Mouse (Mus musculus): ENCODE data around the gene Ces2f. TPM values are rescaled to one million over a fixed set of nuclear protein-coding genes. Genes with fewer than 3 reads are reported as not detected.

Gene Ces2f
- polyA plus RNA-seq, 1 experiment from 2014 or later: not detected

- 59% methylated on average over 5 of the region's 5 CpGs for WGBS
- no peaks in the 10 kb centered on the region for H3K9me3 ChIP-seq (ENCODE audit: control insufficient read depth, low read length)
- DNase-seq (ENCODE audit: low spot score) (peak; percentile 32), ATAC-seq (replicated peaks; ENCODE audit: low FRiP score) (no peak)
- no peaks in the 10 kb centered on the region for H3K4me1 ChIP-seq (replicated peaks; ENCODE audit: control insufficient read depth, insufficient read depth, low read length)
- H3K27me3 ChIP-seq (replicated peaks; ENCODE audit: control insufficient read depth, insufficient read depth, low read length): no peaks in the 10 kb centered on the region
- peak within 1 kb of the TSS; percentile 52 for H3K27ac ChIP-seq (ENCODE audit: low read depth, low read length)
- peak within 1 kb of the TSS; percentile 32 for H3K4me2 ChIP-seq
- no peaks in the 10 kb centered on the region for H3K36me3 ChIP-seq (ENCODE audit: control insufficient read depth, insufficient read depth, low read length)
- H3K9ac ChIP-seq (ENCODE audit: low read depth, low read length): no peak within 1 kb of the TSS
- H3K4me3 ChIP-seq (ENCODE audit: low read depth, low read length): peak within 1 kb of the TSS; percentile 30; the same call in 1 of the 2 replicates
Observed at GRCm38 (mm10) chr8:104961537-104961961, 14.4 kb downstream of the Ces2f start, which contains the start of gene Ces2g. Ces2g (plus strand) TSS chr8:104961718.

DNA sequence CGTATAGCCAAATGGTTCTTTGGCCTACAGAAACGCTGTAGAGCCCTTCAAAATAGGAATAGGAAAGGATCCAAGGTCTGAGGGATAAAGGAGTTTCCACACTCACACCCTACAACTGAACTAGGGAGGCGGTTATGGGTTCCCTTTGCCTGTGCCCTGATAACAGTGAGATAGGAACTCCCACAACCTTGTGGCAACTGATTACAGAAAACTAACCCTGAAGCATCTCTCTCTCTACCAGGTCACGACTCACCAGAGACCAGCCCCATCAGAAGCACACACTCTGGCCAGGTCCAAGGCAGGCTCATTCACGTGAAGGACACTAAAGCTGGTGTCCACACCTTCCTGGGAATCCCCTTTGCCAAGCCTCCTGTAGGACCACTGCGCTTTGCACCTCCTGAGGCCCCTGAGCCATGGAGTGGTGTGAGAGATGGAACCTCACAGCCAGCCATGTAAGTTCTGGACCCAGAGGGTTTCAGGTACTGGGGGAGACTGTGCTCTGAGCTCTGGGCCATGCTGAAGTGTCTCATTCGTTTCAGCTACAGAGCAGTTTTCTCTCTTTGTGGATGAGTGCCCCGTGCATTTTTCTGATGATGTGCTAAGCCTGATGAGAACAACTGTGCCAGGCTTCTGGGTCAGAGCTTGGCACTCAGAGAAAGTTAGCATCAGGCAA, 15.2 kb downstream of the Ces2f start:
- H3K4me2 ChIP-seq: peak overlapping the region; percentile 32
- no peaks in the 10 kb centered on the region for H3K27me3 ChIP-seq (replicated peaks; ENCODE audit: control insufficient read depth, insufficient read depth, low read length)
- peak overlapping the region; percentile 30; the same call in 1 of the 2 replicates for H3K4me3 ChIP-seq (ENCODE audit: low read depth, low read length)
- WGBS: 63% methylated on average over 8 of the region's 8 CpGs
- H3K4me1 ChIP-seq (replicated peaks; ENCODE audit: control insufficient read depth, insufficient read depth, low read length): no peaks in the 10 kb centered on the region
- no peak overlapping the region for H3K9ac ChIP-seq (ENCODE audit: low read depth, low read length)
- DNase-seq (ENCODE audit: low spot score) (no peak), ATAC-seq (replicated peaks; ENCODE audit: low FRiP score) (peak; percentile 94)
- H3K27ac ChIP-seq (ENCODE audit: low read depth, low read length): no peak overlapping the region; the same call in 1 of the 2 replicates
- H3K36me3 ChIP-seq (ENCODE audit: control insufficient read depth, insufficient read depth, low read length): no peaks in the 10 kb centered on the region
- H3K9me3 ChIP-seq (ENCODE audit: control insufficient read depth, low read length): no peaks in the 10 kb centered on the region

- Histone ChIP-seq H3K9ac (ENCODE audit: low read depth, low read length) (no peak overlapping the region), H3K9me3 (ENCODE audit: control insufficient read depth, low read length) (no peaks in the 10 kb centered on the region), H3K4me1 (replicated peaks; ENCODE audit: control insufficient read depth, insufficient read depth, low read length) (no peaks in the 10 kb centered on the region), H3K4me2 (peak overlapping the region; percentile 32), H3K4me3 (ENCODE audit: low read depth, low read length) (peak overlapping the region; percentile 30; the same call in 1 of the 2 replicates), H3K27ac (ENCODE audit: low read depth, low read length) (no peak overlapping the region), H3K36me3 (ENCODE audit: control insufficient read depth, insufficient read depth, low read length) (no peaks in the 10 kb centered on the region), H3K27me3 (replicated peaks; ENCODE audit: control insufficient read depth, insufficient read depth, low read length) (no peaks in the 10 kb centered on the region)
- no peak for DNase-seq (ENCODE audit: low spot score)
- WGBS: 78% methylated on average over 4 of the region's 4 CpGs
- ATAC-seq (replicated peaks; ENCODE audit: low FRiP score): no peak
Observed at GRCm38 (mm10) chr8:104963375-104963894, 16.3 kb downstream of the Ces2f start.

DNA sequence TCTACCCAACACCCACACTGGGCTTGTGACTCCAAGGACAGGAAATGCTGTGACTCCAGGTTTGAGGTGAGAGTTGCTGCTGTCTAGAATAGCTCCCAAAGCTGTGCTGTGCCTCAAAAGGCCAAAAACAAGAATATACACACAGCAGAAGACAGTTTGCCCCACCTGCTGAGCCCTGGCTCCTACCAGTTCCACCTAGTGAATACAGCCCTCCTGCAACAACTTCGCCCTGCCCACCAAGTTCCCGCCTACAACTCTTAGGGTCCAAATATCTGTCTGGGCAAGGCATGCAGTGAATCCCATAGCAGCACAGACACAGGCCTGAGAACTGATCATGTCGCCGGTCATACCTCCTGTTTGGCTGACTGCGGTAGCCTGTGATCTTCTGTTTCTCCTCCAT, 37.0 kb downstream of the Ces2f start:
- ATAC-seq (replicated peaks; ENCODE audit: low FRiP score) (no peak), DNase-seq (ENCODE audit: low spot score) (no peak)
- Histone ChIP-seq H3K4me3 (ENCODE audit: low read depth, low read length) (no peak overlapping the region), H3K4me1 (replicated peaks; ENCODE audit: control insufficient read depth, insufficient read depth, low read length) (no peaks in the 10 kb centered on the region), H3K9ac (ENCODE audit: low read depth, low read length) (no peak overlapping the region), H3K4me2 (no peak overlapping the region), H3K27me3 (replicated peaks; ENCODE audit: control insufficient read depth, insufficient read depth, low read length) (no peaks in the 10 kb centered on the region), H3K27ac (ENCODE audit: low read depth, low read length) (no peak overlapping the region), H3K36me3 (ENCODE audit: control insufficient read depth, insufficient read depth, low read length) (no peaks in the 10 kb centered on the region), H3K9me3 (ENCODE audit: control insufficient read depth, low read length) (no peaks in the 10 kb centered on the region)
- 82% methylated on average over 5 of the region's 5 CpGs for WGBS

GRCm38 (mm10) chr8:104984942-104985341, 37.8 kb downstream of the Ces2f start:
- H3K4me2 ChIP-seq: no peak overlapping the region
- no peak overlapping the region for H3K27ac ChIP-seq (ENCODE audit: low read depth, low read length)
- DNase-seq (ENCODE audit: low spot score): no peak
- ATAC-seq (replicated peaks; ENCODE audit: low FRiP score): no peak
- no peaks in the 10 kb centered on the region for H3K27me3 ChIP-seq (replicated peaks; ENCODE audit: control insufficient read depth, insufficient read depth, low read length)
- H3K36me3 ChIP-seq (ENCODE audit: control insufficient read depth, insufficient read depth, low read length): no peaks in the 10 kb centered on the region
- 84% methylated on average over 2 of the region's 2 CpGs for WGBS
- no peak overlapping the region for H3K4me3 ChIP-seq (ENCODE audit: low read depth, low read length)
- H3K9me3 ChIP-seq (ENCODE audit: control insufficient read depth, low read length): no peaks in the 10 kb centered on the region
- H3K4me1 ChIP-seq (replicated peaks; ENCODE audit: control insufficient read depth, insufficient read depth, low read length): no peaks in the 10 kb centered on the region
- H3K9ac ChIP-seq (ENCODE audit: low read depth, low read length): no peak overlapping the region

- H3K9me3 ChIP-seq (ENCODE audit: control insufficient read depth, low read length): no peaks in the 10 kb centered on the region
- H3K27ac ChIP-seq (ENCODE audit: low read depth, low read length): no peak overlapping the region
- WGBS: 71% methylated on average over 6 of the region's 6 CpGs
- H3K4me2 ChIP-seq: no peak overlapping the region
- no peak overlapping the region for H3K4me3 ChIP-seq (ENCODE audit: low read depth, low read length)
- H3K36me3 ChIP-seq (ENCODE audit: control insufficient read depth, insufficient read depth, low read length): no peaks in the 10 kb centered on the region
- H3K4me1 ChIP-seq (replicated peaks; ENCODE audit: control insufficient read depth, insufficient read depth, low read length): no peaks in the 10 kb centered on the region
- no peaks in the 10 kb centered on the region for H3K27me3 ChIP-seq (replicated peaks; ENCODE audit: control insufficient read depth, insufficient read depth, low read length)
- ATAC-seq (replicated peaks; ENCODE audit: low FRiP score) (no peak), DNase-seq (ENCODE audit: low spot score) (no peak)
- no peak overlapping the region for H3K9ac ChIP-seq (ENCODE audit: low read depth, low read length)
Observed at GRCm38 (mm10) chr8:104998191-104998590, 51.0 kb downstream of the Ces2f start.

- H3K36me3 ChIP-seq (ENCODE audit: control insufficient read depth, insufficient read depth, low read length): no peaks in the 10 kb centered on the region
- DNase-seq (ENCODE audit: low spot score) (no peak), ATAC-seq (replicated peaks; ENCODE audit: low FRiP score) (no peak)
- WGBS: 75% methylated on average over 6 of the region's 6 CpGs
- no peak overlapping the region for H3K4me2 ChIP-seq
- H3K9ac ChIP-seq (ENCODE audit: low read depth, low read length): no peak overlapping the region
- no peak overlapping the region for H3K4me3 ChIP-seq (ENCODE audit: low read depth, low read length)
- H3K9me3 ChIP-seq (ENCODE audit: control insufficient read depth, low read length): no peaks in the 10 kb centered on the region
- no peaks in the 10 kb centered on the region for H3K27me3 ChIP-seq (replicated peaks; ENCODE audit: control insufficient read depth, insufficient read depth, low read length)
- no peak overlapping the region for H3K27ac ChIP-seq (ENCODE audit: low read depth, low read length)
- H3K4me1 ChIP-seq (replicated peaks; ENCODE audit: control insufficient read depth, insufficient read depth, low read length): no peaks in the 10 kb centered on the region
Observed at GRCm38 (mm10) chr8:104999183-104999582, 52.0 kb downstream of the Ces2f start.

- no peak within 1 kb of the TSS for H3K4me2 ChIP-seq
- H3K27me3 ChIP-seq (replicated peaks; ENCODE audit: control insufficient read depth, insufficient read depth, low read length): no peaks in the 10 kb centered on the region
- no peak for DNase-seq (ENCODE audit: low spot score)
- no peak within 1 kb of the TSS for H3K27ac ChIP-seq (ENCODE audit: low read depth, low read length)
- H3K36me3 ChIP-seq (ENCODE audit: control insufficient read depth, insufficient read depth, low read length): no peaks in the 10 kb centered on the region
- 78% methylated on average over 7 of the region's 7 CpGs for WGBS
- no peak within 1 kb of the TSS for H3K9ac ChIP-seq (ENCODE audit: low read depth, low read length)
- H3K9me3 ChIP-seq (ENCODE audit: control insufficient read depth, low read length): no peaks in the 10 kb centered on the region
- ATAC-seq (replicated peaks; ENCODE audit: low FRiP score): no peak
- no peaks in the 10 kb centered on the region for H3K4me1 ChIP-seq (replicated peaks; ENCODE audit: control insufficient read depth, insufficient read depth, low read length)
- H3K4me3 ChIP-seq (ENCODE audit: low read depth, low read length): no peak within 1 kb of the TSS
Observed at GRCm38 (mm10) chr8:105000586-105000985, 53.4 kb downstream of the Ces2f start, which contains the start of gene Ces2h. Ces2h (plus strand) TSS chr8:105000853.

All from liver, embryonic 11.5 days (tissue).